Mouse (Mus musculus) lung, postnatal 0 days (tissue): ENCODE data around the gene Med26.

ENCODE experiments used
- CTCF ChIP-seq: IDR thresholded peaks from 2 replicates; pipeline ENCODE4 v1.5.1; 2016; ENCODE audit warnings: antibody characterized with exemption, mild to moderate bottlenecking
- EP300 ChIP-seq: IDR thresholded peaks from 2 replicates; pipeline ENCODE4 v1.6.1; 2016; ENCODE audit warnings: antibody characterized with exemption, mild to moderate bottlenecking, control low read depth

DNA sequence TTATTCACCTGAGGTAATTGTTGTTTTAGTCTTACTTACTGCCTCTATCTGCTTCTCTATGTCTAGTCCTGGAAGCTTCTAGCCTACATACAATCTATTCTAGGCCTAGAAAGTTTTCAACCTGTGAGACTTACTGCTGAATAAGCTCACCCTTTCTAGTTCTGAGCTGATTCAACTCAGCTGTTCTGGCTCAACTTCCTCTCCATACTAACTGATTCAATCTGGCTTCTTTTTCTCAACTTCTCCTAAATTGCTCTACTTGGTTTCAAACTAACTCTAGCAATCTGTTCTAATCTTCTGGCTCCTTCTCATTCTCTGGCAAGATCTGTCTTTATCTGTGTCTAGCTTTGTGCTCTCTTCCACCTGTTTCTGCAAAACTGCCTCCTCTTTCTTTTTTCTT, 26.2 kb downstream of the Med26 start:
- TF ChIP-seq CTCF: no peak
- no peak for TF ChIP-seq EP300
